Mouse (Mus musculus) small intestine, adult 2 months (tissue): ENCODE data around the gene Pcdh15.

Experiments
- CTCF ChIP-seq: fragments of 200-500 bp; IDR thresholded peaks from 2 replicates; pipeline ENCODE4 v1.5.1; 2012; ENCODE audit warnings: low read depth, mild to moderate bottlenecking, control low read depth, inconsistent platforms, low read length, moderate library complexity, mixed read lengths; ENCODE audit not compliant: insufficient replicate concordance, insufficient read length; ENCODE audit errors: extremely low read depth
- POLR2A ChIP-seq: fragments of 200-500 bp; IDR thresholded peaks from 2 replicates; pipeline ENCODE4 v1.6.1; 2012; ENCODE audit warnings: low read depth, mild to moderate bottlenecking, control low read depth, inconsistent platforms, low read length, moderate library complexity

DNA sequence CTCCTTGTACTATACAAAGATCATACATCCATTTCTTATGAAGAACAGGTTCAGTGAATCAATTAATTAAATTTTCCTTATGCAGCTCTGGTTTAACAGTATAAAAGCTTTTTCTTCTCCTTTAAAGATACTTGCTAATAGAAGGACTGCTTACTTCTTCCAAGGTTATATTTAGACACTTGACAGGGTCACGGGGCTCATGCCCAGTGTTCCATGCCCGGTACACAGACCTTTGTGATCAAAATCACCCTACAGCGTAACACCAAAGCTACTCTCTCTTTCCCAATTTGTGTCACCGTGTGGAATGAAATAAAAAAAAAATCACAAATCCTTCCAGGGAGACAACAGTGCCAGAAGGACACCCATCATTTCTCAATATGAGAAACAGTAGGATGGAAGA is 48.8 kb downstream of the Pcdh15 start:
- no peak for TF ChIP-seq CTCF
- TF ChIP-seq POLR2A = no peak
